Mouse (Mus musculus): ENCODE data around the gene Diras2. TPM values are rescaled to one million over a fixed set of nuclear protein-coding genes. Genes with fewer than 3 reads are reported as not detected.
A peak's percentile ranks its signal among the peaks of the same experiment; 100 is the strongest.

Gene Diras2
- polyA plus RNA-seq, 1 experiment: not detected

DNA sequence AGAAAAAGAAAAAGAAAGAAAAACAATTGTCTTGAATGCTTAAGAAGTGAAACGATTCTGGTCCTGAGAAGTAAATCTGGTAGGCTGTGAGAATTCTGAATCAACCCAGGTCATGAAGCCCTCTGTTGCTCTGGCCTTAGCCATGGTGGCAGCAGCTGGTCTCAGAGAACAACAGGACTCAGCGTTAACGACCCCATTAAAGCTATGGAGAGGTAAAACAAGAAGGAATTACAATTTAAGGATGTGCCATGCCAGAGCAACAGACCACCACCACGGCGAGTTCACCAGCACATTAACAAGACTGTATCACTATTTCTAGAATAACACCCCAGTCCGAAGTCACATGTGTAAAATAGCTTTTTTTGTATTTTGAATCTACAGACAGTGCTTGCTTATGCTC is 65.9 kb downstream of the Diras2 start:
- no peak for TF ChIP-seq CTCF (IDR thresholded peaks at IDR 0.05; ENCODE audit: insufficient read depth, low read depth, low read length)
- no peak for TF ChIP-seq POLR2A (IDR thresholded peaks at IDR 0.05; ENCODE audit: insufficient read depth, low read depth, low read length)

DNA sequence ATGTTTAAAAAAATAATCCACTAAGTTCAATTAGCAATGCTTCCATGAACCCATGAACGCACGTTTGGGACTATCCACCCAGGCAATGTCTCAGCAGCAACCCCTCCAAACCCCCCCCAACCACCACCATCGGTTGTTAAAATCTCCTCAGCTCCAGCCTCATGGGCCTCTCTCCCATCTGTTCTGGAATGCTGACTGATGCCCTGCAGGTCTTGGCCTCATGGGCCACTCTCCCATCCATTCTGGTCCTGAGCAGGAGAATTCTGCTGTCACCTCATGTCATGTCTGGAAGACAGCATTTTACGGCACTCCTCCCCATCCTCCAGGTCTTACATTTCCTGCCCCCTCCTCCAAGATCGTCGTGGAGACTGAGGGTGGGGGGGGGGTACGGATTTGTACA is 71.1 kb downstream of the Diras2 start:
- no peak for TF ChIP-seq POLR2A (IDR thresholded peaks at IDR 0.05; ENCODE audit: insufficient read depth, low read depth, low read length)
- no peak for TF ChIP-seq CTCF (IDR thresholded peaks at IDR 0.05; ENCODE audit: insufficient read depth, low read depth, low read length)
- Histone ChIP-seq H3K4me3 (ENCODE audit: insufficient read depth, low read depth, low read length) (no peak overlapping the region), H3K27ac (ENCODE audit: insufficient read depth, low read depth, low read length) (no peak overlapping the region), H3K4me1 (ENCODE audit: control insufficient read depth, insufficient read depth, low read length) (peaks cover 4% of the 10 kb centered on the region)
- 79% methylated on average over 7 of the region's 7 CpGs for WGBS

More for the DNA sequence above, 65.9 kb downstream of the Diras2 start:
- WGBS: 64% methylated on average over 6 of the region's 6 CpGs
- Histone ChIP-seq H3K4me3 (ENCODE audit: insufficient read depth, low read depth, low read length) (no peak overlapping the region), H3K4me1 (ENCODE audit: control insufficient read depth, insufficient read depth, low read length) (peaks cover 2% of the 10 kb centered on the region; the same call in 1 of the 2 replicates), H3K27ac (ENCODE audit: insufficient read depth, low read depth, low read length) (no peak overlapping the region)

DNA sequence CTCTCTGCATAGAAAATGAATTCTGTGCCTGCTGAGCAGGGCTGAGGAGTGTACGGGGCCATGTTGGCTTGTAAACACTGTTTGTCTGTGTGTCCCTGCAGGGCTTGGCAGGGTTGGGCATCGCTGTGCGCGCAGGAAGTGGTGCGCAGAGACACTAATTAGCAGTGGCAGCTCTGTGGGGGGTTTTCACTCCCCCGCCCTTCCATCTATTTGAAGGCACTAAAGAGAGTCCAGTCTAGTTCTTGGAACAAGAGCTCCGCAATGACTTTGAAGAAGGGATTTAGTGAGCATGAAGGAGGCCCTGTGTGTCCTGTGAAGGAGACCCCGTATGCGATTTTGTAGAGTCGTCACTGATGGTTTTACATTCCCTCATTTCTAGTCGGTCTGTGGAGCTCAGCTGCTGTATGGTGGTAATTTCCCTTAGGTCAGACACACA is 73.2 kb downstream of the Diras2 start:
- Histone ChIP-seq H3K4me3 (ENCODE audit: insufficient read depth, low read depth, low read length) (no peak overlapping the region), H3K27ac (ENCODE audit: insufficient read depth, low read depth, low read length) (peak overlapping the region; percentile 70; the same call in 1 of the 2 replicates), H3K4me1 (ENCODE audit: control insufficient read depth, insufficient read depth, low read length) (peaks cover 4% of the 10 kb centered on the region)
- TF ChIP-seq POLR2A (IDR thresholded peaks at IDR 0.05; ENCODE audit: insufficient read depth, low read depth, low read length): no peak
- no peak for TF ChIP-seq CTCF (IDR thresholded peaks at IDR 0.05; ENCODE audit: insufficient read depth, low read depth, low read length)
- whole genome bisulfite sequencing: 18% methylated on average over 11 of the region's 11 CpGs

DNA sequence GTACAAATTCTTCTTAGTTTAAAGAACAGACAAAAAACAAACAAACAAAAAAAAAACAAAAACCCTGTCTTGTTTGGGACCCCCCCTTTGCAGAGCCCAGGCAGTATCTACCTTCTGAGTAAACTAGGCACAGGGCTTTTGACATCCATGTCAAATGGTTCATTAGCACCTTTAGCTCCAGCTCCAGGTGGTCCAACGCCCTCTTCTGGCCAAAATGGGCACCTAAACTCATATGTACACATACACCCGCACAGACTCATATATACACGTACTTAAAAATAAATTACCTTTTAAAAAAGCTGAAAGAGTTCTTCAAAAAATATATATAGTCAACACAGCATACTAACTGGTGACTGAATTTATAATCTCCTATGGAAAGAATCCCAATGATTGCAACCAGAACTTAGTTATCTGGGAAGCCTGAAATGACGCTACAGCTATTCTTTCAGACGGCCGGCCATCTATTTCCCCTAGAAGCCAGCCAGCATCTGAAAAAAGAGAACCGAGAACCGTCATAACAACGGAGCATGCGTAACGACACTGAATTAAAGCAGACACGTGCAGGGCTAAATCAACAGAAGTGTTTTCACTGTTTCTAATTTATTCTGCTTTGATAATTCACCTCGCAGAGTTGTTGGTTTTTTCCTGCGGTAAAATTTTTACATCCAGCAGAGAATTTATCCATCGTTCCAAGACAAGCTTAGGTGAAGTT is 73.7 kb downstream of the Diras2 start:
- Histone ChIP-seq H3K27ac (ENCODE audit: insufficient read depth, low read depth, low read length) (peak overlapping the region; percentile 70; the same call in 1 of the 2 replicates), H3K4me1 (ENCODE audit: control insufficient read depth, insufficient read depth, low read length) (peaks cover 4% of the 10 kb centered on the region), H3K4me3 (ENCODE audit: insufficient read depth, low read depth, low read length) (no peak overlapping the region)
- TF ChIP-seq CTCF (IDR thresholded peaks at IDR 0.05; ENCODE audit: insufficient read depth, low read depth, low read length): no peak
- no peak for TF ChIP-seq POLR2A (IDR thresholded peaks at IDR 0.05; ENCODE audit: insufficient read depth, low read depth, low read length)
- WGBS: 39% methylated on average over 15 of the region's 15 CpGs

DNA sequence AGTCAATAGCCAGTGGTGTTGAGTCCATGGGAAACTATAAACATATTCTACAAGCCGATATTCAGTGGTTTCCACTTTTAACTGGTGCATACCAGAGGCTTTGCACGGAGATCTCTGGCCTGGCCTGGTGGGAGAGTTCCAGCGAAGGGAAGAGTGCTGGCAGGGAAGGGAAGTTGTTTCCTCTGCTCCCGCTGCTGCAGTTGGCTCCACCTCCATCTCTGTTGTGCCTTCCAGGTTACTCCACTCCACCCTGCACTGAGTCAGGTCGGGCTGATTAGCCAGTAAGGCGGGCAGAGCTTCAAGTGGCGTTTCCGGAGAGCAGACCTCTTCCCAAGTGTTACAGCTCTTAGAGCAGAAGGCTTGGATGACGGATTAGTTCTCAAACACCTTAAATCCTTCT is 75.8 kb downstream of the Diras2 start:
- 77% methylated on average over 9 of the region's 9 CpGs for WGBS

DNA sequence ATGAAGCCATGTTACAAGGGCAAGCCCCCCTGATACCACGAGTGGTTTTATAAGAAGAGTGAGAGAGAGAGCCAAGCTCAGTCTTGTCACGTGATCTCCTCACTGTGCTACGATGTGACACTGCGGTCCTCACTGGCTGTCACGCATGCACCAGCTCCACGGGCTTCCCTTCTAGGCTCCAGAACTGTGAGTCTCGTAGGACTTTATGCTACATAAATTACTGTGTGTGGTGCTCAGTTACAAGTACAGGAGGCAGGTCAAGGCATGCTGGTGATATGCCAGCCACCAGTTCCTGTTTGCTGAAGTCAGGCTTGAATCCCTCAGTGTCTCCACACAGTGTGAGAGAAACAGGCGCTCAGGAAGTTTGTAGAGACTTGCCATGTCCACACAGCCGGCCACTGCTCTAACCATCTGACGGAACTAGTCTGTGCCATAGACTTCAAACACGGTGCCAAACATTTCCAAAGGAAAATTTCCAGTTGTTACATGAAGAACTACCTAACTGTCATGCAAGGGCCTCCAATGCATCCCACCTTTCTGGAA is 76.3 kb downstream of the Diras2 start:
- TF ChIP-seq POLR2A (IDR thresholded peaks at IDR 0.05; ENCODE audit: insufficient read depth, low read depth, low read length): no peak
- TF ChIP-seq CTCF (IDR thresholded peaks at IDR 0.05; ENCODE audit: insufficient read depth, low read depth, low read length): no peak

More for the DNA sequence above, 75.8 kb downstream of the Diras2 start:
- Histone ChIP-seq H3K4me1 (ENCODE audit: control insufficient read depth, insufficient read depth, low read length) (peaks cover 4% of the 10 kb centered on the region), H3K27ac (ENCODE audit: insufficient read depth, low read depth, low read length) (no peak overlapping the region), H3K4me3 (ENCODE audit: insufficient read depth, low read depth, low read length) (no peak overlapping the region)
- no peak for TF ChIP-seq POLR2A (IDR thresholded peaks at IDR 0.05; ENCODE audit: insufficient read depth, low read depth, low read length)
- no peak for TF ChIP-seq CTCF (IDR thresholded peaks at IDR 0.05; ENCODE audit: insufficient read depth, low read depth, low read length)

More for the DNA sequence above, 76.3 kb downstream of the Diras2 start:
- WGBS: 85% methylated on average over 11 of the region's 11 CpGs
- Histone ChIP-seq H3K4me3 (ENCODE audit: insufficient read depth, low read depth, low read length) (no peak overlapping the region), H3K27ac (ENCODE audit: insufficient read depth, low read depth, low read length) (no peak overlapping the region), H3K4me1 (ENCODE audit: control insufficient read depth, insufficient read depth, low read length) (peaks cover 4% of the 10 kb centered on the region)

Other genes with a start within 250 kb of the Diras2 start
- not detected in 2 replicates for gene Syk, start 51.9 kb upstream of the Diras2 start, polyA plus RNA-seq (2012; ENCODE audit: insufficient read depth, insufficient read length, low replicate concordance, missing spikeins)